Mouse (Mus musculus): ENCODE results near the gene Tor2a. TPM values are rescaled to one million over a fixed set of nuclear protein-coding genes. Genes with fewer than 3 reads are reported as not detected.

Gene Tor2a
- polyA plus RNA-seq, 1 experiment from 2014 or later: 63.1 TPM

- no peak overlapping the region for H3K4me3 ChIP-seq (ENCODE audit: low read depth, low read length)
- H3K9ac ChIP-seq (ENCODE audit: low read length): no peak overlapping the region
- no peaks in the 10 kb centered on the region for H3K36me3 ChIP-seq (ENCODE audit: control insufficient read depth, insufficient read depth, low read length)
- DNase-seq (ENCODE audit: low spot score): no peak
- no peaks in the 10 kb centered on the region for H3K9me3 ChIP-seq (ENCODE audit: control insufficient read depth, low read length)
- H3K4me1 ChIP-seq (ENCODE audit: control insufficient read depth, insufficient read depth, low read length): peaks cover 3% of the 10 kb centered on the region; the same call in 1 of the 2 replicates
- no peak overlapping the region for H3K4me2 ChIP-seq (ENCODE audit: low read depth)
- no peak for ATAC-seq (ENCODE audit: insufficient read depth, low FRiP score, low TSS enrichment)
- 67% methylated on average over 4 of the region's 4 CpGs for WGBS
- H3K27ac ChIP-seq (ENCODE audit: low read depth, low read length): no peak overlapping the region
- H3K27me3 ChIP-seq (ENCODE audit: control insufficient read depth, insufficient read depth, low read length): 0 out of 2 replicates have a peak, but pooled peaks cover 3% of the 10 kb centered on the region
Measured at GRCm38 (mm10) chr2:32734933-32735332, 22.1 kb upstream of the Tor2a start.

GRCm38 (mm10) chr2:32736306-32736829 lies 20.7 kb upstream of the Tor2a start:
- no peak overlapping the region for H3K4me3 ChIP-seq (ENCODE audit: low read depth, low read length)
- 39% methylated on average over 3 of the region's 3 CpGs for WGBS
- no peak for DNase-seq (ENCODE audit: low spot score)

DNA sequence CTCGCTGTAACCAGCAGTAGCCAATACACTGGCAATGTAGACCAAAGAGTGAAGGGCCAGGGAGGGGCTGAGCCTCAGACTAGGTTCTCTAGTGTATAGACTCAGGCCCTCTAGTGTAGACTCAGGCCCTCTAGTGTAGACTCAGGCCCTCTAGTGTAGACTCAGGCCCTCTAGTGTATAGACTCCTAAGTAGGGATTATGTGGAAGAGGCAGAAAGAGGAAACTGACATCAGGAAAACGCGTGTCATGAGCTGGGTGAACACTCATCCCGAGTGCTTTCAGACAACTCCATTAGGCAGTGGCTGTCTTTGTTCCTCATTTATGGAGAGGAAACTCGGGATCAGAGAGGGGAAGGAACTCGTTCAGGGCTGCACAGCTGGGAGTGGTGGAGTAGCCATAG lies 20.0 kb upstream of the Tor2a start:
- ATAC-seq (ENCODE audit: insufficient read depth, low FRiP score, low TSS enrichment): no peak
- no peak overlapping the region for H3K4me2 ChIP-seq (ENCODE audit: low read depth)
- H3K36me3 ChIP-seq (ENCODE audit: control insufficient read depth, insufficient read depth, low read length): no peaks in the 10 kb centered on the region
- 58% methylated on average over 6 of the region's 6 CpGs for WGBS
- H3K27me3 ChIP-seq (ENCODE audit: control insufficient read depth, insufficient read depth, low read length): peaks cover 8% of the 10 kb centered on the region; the same call in 1 of the 2 replicates
- H3K9me3 ChIP-seq (ENCODE audit: control insufficient read depth, low read length): no peaks in the 10 kb centered on the region
- no peak overlapping the region for H3K27ac ChIP-seq (ENCODE audit: low read depth, low read length)
- H3K4me1 ChIP-seq (ENCODE audit: control insufficient read depth, insufficient read depth, low read length): peaks cover 7% of the 10 kb centered on the region
- H3K4me3 ChIP-seq (ENCODE audit: low read depth, low read length): no peak overlapping the region
- no peak for DNase-seq (ENCODE audit: low spot score)
- H3K9ac ChIP-seq (ENCODE audit: low read length): no peak overlapping the region

More at GRCm38 (mm10) chr2:32736306-32736829, 20.7 kb upstream of the Tor2a start:
- Histone ChIP-seq H3K27me3 (ENCODE audit: control insufficient read depth, insufficient read depth, low read length) (0 out of 2 replicates have a peak, but pooled peaks cover 3% of the 10 kb centered on the region), H3K4me2 (ENCODE audit: low read depth) (no peak overlapping the region), H3K36me3 (ENCODE audit: control insufficient read depth, insufficient read depth, low read length) (no peaks in the 10 kb centered on the region), H3K27ac (ENCODE audit: low read depth, low read length) (no peak overlapping the region), H3K9me3 (ENCODE audit: control insufficient read depth, low read length) (no peaks in the 10 kb centered on the region), H3K9ac (ENCODE audit: low read length) (no peak overlapping the region), H3K4me1 (ENCODE audit: control insufficient read depth, insufficient read depth, low read length) (peaks cover 7% of the 10 kb centered on the region)
- ATAC-seq (ENCODE audit: insufficient read depth, low FRiP score, low TSS enrichment): no peak

DNA sequence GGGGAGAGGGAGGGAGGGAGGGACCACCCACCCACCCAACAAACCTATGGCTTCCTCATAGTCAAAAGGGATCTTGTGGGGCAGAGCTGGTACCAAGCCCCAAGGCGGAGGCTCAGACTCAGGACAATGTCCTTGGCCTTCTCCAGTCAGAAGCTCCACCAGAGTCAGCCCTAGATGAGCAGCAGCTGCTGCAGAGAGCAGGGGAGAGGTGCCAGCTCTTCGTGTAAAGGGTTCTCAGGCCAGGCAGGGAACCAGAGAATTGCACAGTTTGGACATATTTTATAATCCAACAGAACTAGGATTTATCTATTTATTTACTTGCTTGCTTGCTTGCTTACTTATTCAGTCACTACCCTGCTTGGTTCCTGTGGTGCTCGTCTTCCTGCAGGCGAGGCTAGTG lies 17.7 kb upstream of the Tor2a start:
- H3K27me3 ChIP-seq (ENCODE audit: control insufficient read depth, insufficient read depth, low read length): peaks cover 8% of the 10 kb centered on the region; the same call in 1 of the 2 replicates
- H3K4me3 ChIP-seq (ENCODE audit: low read depth, low read length): no peak overlapping the region
- H3K4me1 ChIP-seq (ENCODE audit: control insufficient read depth, insufficient read depth, low read length): peaks cover 8% of the 10 kb centered on the region; the same call in 1 of the 2 replicates
- WGBS: 73% methylated on average over 4 of the region's 4 CpGs
- no peak overlapping the region for H3K4me2 ChIP-seq (ENCODE audit: low read depth)
- no peaks in the 10 kb centered on the region for H3K36me3 ChIP-seq (ENCODE audit: control insufficient read depth, insufficient read depth, low read length)
- no peak overlapping the region for H3K27ac ChIP-seq (ENCODE audit: low read depth, low read length)
- ATAC-seq (ENCODE audit: insufficient read depth, low FRiP score, low TSS enrichment) (no peak), DNase-seq (ENCODE audit: low spot score) (no peak)
- H3K9me3 ChIP-seq (ENCODE audit: control insufficient read depth, low read length): no peaks in the 10 kb centered on the region
- H3K9ac ChIP-seq (ENCODE audit: low read length): no peak overlapping the region

GRCm38 (mm10) chr2:32740916-32741272 lies 16.1 kb upstream of the Tor2a start, which contains the start of gene 6330409D20Rik:
6330409D20Rik (minus strand) TSS chr2:32741016.
- H3K27me3 ChIP-seq (ENCODE audit: control insufficient read depth, insufficient read depth, low read length): peaks cover 8% of the 10 kb centered on the region; the same call in 1 of the 2 replicates
- H3K4me3 ChIP-seq (ENCODE audit: low read depth, low read length): peak within 1 kb of the TSS; percentile 69
- 9% methylated on average over 8 of the region's 11 CpGs for WGBS
- peak within 1 kb of the TSS; percentile 70 for H3K27ac ChIP-seq (ENCODE audit: low read depth, low read length)
- peak within 1 kb of the TSS; percentile 71 for H3K9ac ChIP-seq (ENCODE audit: low read length)
- ATAC-seq (ENCODE audit: insufficient read depth, low FRiP score, low TSS enrichment) (no peak), DNase-seq (ENCODE audit: low spot score) (no peak)
- H3K4me2 ChIP-seq (ENCODE audit: low read depth): peak within 1 kb of the TSS; percentile 94
- no peaks in the 10 kb centered on the region for H3K9me3 ChIP-seq (ENCODE audit: control insufficient read depth, low read length)
- H3K4me1 ChIP-seq (ENCODE audit: control insufficient read depth, insufficient read depth, low read length): peaks cover 8% of the 10 kb centered on the region; the same call in 1 of the 2 replicates
- H3K36me3 ChIP-seq (ENCODE audit: control insufficient read depth, insufficient read depth, low read length): no peaks in the 10 kb centered on the region; the same call in 1 of the 2 replicates

- peak; percentile 79 for DNase-seq (ENCODE audit: low spot score)
- peaks cover 8% of the 10 kb centered on the region; the same call in 1 of the 2 replicates for H3K4me1 ChIP-seq (ENCODE audit: control insufficient read depth, insufficient read depth, low read length)
- H3K4me3 ChIP-seq (ENCODE audit: low read depth, low read length): peak overlapping the region; percentile 69
- H3K4me2 ChIP-seq (ENCODE audit: low read depth): peak overlapping the region; percentile 94
- WGBS: 2% methylated on average over 54 of the region's 58 CpGs
- H3K27ac ChIP-seq (ENCODE audit: low read depth, low read length): peak overlapping the region; percentile 70
- H3K27me3 ChIP-seq (ENCODE audit: control insufficient read depth, insufficient read depth, low read length): peaks cover 8% of the 10 kb centered on the region; the same call in 1 of the 2 replicates
- ATAC-seq (ENCODE audit: insufficient read depth, low FRiP score, low TSS enrichment): peak; percentile 46
- H3K9me3 ChIP-seq (ENCODE audit: control insufficient read depth, low read length): no peaks in the 10 kb centered on the region
- H3K9ac ChIP-seq (ENCODE audit: low read length): peak overlapping the region; percentile 71
- no peaks in the 10 kb centered on the region; the same call in 1 of the 2 replicates for H3K36me3 ChIP-seq (ENCODE audit: control insufficient read depth, insufficient read depth, low read length)
Measured at GRCm38 (mm10) chr2:32741273-32742172, 15.5 kb upstream of the Tor2a start.

DNA sequence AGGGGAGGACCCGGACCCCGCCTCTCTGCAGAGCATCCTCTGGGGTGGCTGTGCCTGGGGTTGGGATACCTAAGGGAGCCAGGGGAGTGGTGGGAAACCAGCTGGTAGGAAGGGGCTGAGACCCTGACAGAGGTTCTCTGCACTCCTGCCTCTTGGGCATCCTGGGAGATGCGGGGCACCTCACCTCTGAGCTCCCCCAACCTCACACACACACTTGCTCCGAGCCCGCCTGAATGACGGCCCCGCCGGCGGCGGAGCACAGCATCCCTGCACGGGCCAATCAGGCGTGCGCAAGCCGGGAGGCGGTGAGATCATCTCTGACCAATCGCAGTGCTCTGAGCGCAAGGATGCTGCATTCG lies 14.9 kb upstream of the Tor2a start:
- H3K36me3 ChIP-seq (ENCODE audit: control insufficient read depth, insufficient read depth, low read length): no peaks in the 10 kb centered on the region; the same call in 1 of the 2 replicates
- H3K9me3 ChIP-seq (ENCODE audit: control insufficient read depth, low read length): no peaks in the 10 kb centered on the region
- H3K4me1 ChIP-seq (ENCODE audit: control insufficient read depth, insufficient read depth, low read length): peaks cover 8% of the 10 kb centered on the region; the same call in 1 of the 2 replicates
- peak overlapping the region; percentile 71 for H3K9ac ChIP-seq (ENCODE audit: low read length)
- peak overlapping the region; percentile 94 for H3K4me2 ChIP-seq (ENCODE audit: low read depth)
- H3K27ac ChIP-seq (ENCODE audit: low read depth, low read length): peak overlapping the region; percentile 70
- under 1% methylated on average over 18 of the region's 18 CpGs for WGBS
- ATAC-seq (ENCODE audit: insufficient read depth, low FRiP score, low TSS enrichment) (peak; percentile 93), DNase-seq (ENCODE audit: low spot score) (peak; percentile 90)
- peaks cover 8% of the 10 kb centered on the region; the same call in 1 of the 2 replicates for H3K27me3 ChIP-seq (ENCODE audit: control insufficient read depth, insufficient read depth, low read length)
- H3K4me3 ChIP-seq (ENCODE audit: low read depth, low read length): peak overlapping the region; percentile 69

GRCm38 (mm10) chr2:32744272-32744982 lies 12.6 kb upstream of the Tor2a start:
- Histone ChIP-seq H3K9me3 (ENCODE audit: control insufficient read depth, low read length) (no peaks in the 10 kb centered on the region), H3K27ac (ENCODE audit: low read depth, low read length) (no peak overlapping the region), H3K9ac (ENCODE audit: low read length) (no peak overlapping the region), H3K4me3 (ENCODE audit: low read depth, low read length) (no peak overlapping the region), H3K4me2 (ENCODE audit: low read depth) (no peak overlapping the region), H3K36me3 (ENCODE audit: control insufficient read depth, insufficient read depth, low read length) (peaks cover 2% of the 10 kb centered on the region; the same call in 1 of the 2 replicates), H3K27me3 (ENCODE audit: control insufficient read depth, insufficient read depth, low read length) (peaks cover 8% of the 10 kb centered on the region; the same call in 1 of the 2 replicates), H3K4me1 (ENCODE audit: control insufficient read depth, insufficient read depth, low read length) (peaks cover 8% of the 10 kb centered on the region; the same call in 1 of the 2 replicates)
- 79% methylated on average over 15 of the region's 15 CpGs for WGBS
- no peak for ATAC-seq (ENCODE audit: insufficient read depth, low FRiP score, low TSS enrichment)
- no peak for DNase-seq (ENCODE audit: low spot score)
